Comparison of ENCODE assay signal across 8 mouse cellular contexts in the genomic region with DNA sequence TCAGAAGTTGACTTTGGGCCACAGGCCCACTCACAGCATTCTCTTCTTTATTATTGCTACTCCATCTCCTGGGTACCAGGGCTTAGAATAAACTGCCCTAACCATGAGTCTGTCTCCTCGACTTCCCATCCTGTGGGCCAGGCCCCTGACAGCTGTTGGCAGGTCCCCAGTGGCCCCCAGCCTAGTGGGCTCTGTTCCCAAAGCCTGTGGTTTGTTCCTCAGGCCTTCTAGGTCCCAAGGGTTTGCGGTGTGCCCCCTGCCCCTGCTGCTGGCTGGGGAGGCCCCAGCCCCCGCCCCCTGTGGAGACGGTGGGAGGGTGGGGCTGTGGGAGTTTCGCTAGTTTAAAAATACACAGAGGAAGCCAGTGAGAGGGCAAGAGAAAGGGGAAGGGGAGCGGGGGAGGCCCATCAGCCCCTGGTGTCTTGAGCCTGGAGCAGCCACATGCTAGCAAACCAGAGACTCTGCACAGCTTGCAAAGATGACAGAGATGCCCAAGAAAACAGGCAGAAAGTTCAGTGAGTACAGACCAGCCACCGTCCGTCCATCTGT. TPM values are rescaled to one million over a fixed set of nuclear protein-coding genes. Genes with fewer than 3 reads are reported as not detected.
DNase-seq lines count a peak whose midpoint lies in the region; ATAC-seq and TF ChIP-seq lines count a peak whose summit lies in the region.

Gene Sh2d3c, plus strand, starts transcription at position 375 of the 549 bp plus-strand sequence.

- 47% methylated on average over 8 of the region's 8 CpGs for WGBS in intestine, postnatal 0 days
- 20% methylated on average over 8 of the region's 8 CpGs for WGBS in liver, embryonic 14.5 days (ENCODE audit: insufficient replicate concordance)
- 49% methylated on average over 8 of the region's 8 CpGs for WGBS in neural tube, embryonic 14.5 days

- 0 out of 2 replicates have a peak, but pooled peaks cover 3% of the 10 kb centered on the region for H3K4me1 ChIP-seq in intestine, postnatal 0 days (replicated peaks; ENCODE audit: control insufficient read depth, insufficient read depth, low read length)
- peaks cover 0 to 6% of the 10 kb centered on the region in 2 experiments; a peak in 3 of 4 replicates for H3K4me1 ChIP-seq in liver, embryonic 14.5 days (replicated peaks; ENCODE audit: control insufficient read depth in 2 of 2, insufficient read depth in 2 of 2, low read length in 1 of 2)
- no peaks in the 10 kb centered on the region for H3K4me1 ChIP-seq in neural tube, embryonic 14.5 days (ENCODE audit: control insufficient read depth, insufficient read depth, low read length)

- H3K36me3 ChIP-seq in intestine, postnatal 0 days (ENCODE audit: control insufficient read depth, insufficient read depth), result no peaks in the 10 kb centered on the region
- no peaks in the 10 kb centered on the region for H3K36me3 ChIP-seq in liver, embryonic 14.5 days (replicated peaks; ENCODE audit: control insufficient read depth, insufficient read depth, low read depth)
- H3K36me3 ChIP-seq in neural tube, embryonic 14.5 days (ENCODE audit: control insufficient read depth, insufficient read depth, low read length), result no peaks in the 10 kb centered on the region

- DNase-seq in CD4-positive helper T cell, adult 2 months (ENCODE audit: low read depth, low spot score), result peak; percentile 56
- DNase-seq in adrenal gland, adult 8-10 months, result no peak
- DNase-seq in heart, adult 18-20 months, result peak in 1 of 2 experiments; percentile 43
- DNase-seq in liver, embryonic 14.5 days (ENCODE audit: low read depth in 3 of 3, low spot score in 3 of 3), result no peak
- DNase-seq in embryo, embryonic 10 days (ENCODE audit: low spot score), result no peak
- no peak for DNase-seq in ovary, postnatal 14 days (ENCODE audit: low spot score)

- no peak within 1 kb of the TSS for H3K27ac ChIP-seq in intestine, postnatal 0 days (ENCODE audit: low read depth, low read length)
- H3K27ac ChIP-seq in liver, embryonic 14.5 days, result no peak within 1 kb of the TSS
- H3K27ac ChIP-seq in neural tube, embryonic 14.5 days (ENCODE audit: low read depth, low read length), result no peak within 1 kb of the TSS

- no peak for ATAC-seq in intestine, postnatal 0 days
- ATAC-seq in liver, embryonic 14.5 days (ENCODE audit: insufficient read depth), result no peak
- ATAC-seq in neural tube, embryonic 14.5 days (ENCODE audit: low read depth), result no peak

- peak within 1 kb of the TSS; percentile 39 for H3K4me2 ChIP-seq in intestine, postnatal 0 days (replicated peaks; ENCODE audit: low read depth)
- peak within 1 kb of the TSS; percentile 31 for H3K4me2 ChIP-seq in liver, embryonic 14.5 days (ENCODE audit: low read depth)
- no peak within 1 kb of the TSS; the same call in 1 of the 2 replicates for H3K4me2 ChIP-seq in neural tube, embryonic 14.5 days (ENCODE audit: low read depth, low read length)

- H3K9me3 ChIP-seq in intestine, postnatal 0 days (ENCODE audit: control insufficient read depth), result no peaks in the 10 kb centered on the region
- H3K9me3 ChIP-seq in liver, embryonic 14.5 days (ENCODE audit: control insufficient read depth, low read length), result no peaks in the 10 kb centered on the region
- no peaks in the 10 kb centered on the region for H3K9me3 ChIP-seq in neural tube, embryonic 14.5 days (ENCODE audit: control insufficient read depth, low read length)

- no peak within 1 kb of the TSS for H3K9ac ChIP-seq in intestine, postnatal 0 days (ENCODE audit: low read depth, low read length)
- H3K9ac ChIP-seq in liver, embryonic 14.5 days (replicated peaks), result no peak within 1 kb of the TSS
- H3K9ac ChIP-seq in neural tube, embryonic 14.5 days (replicated peaks; ENCODE audit: low read depth, low read length), result no peak within 1 kb of the TSS

- H3K27me3 ChIP-seq in intestine, postnatal 0 days (replicated peaks; ENCODE audit: control insufficient read depth, insufficient read depth, low read length), result no peaks in the 10 kb centered on the region
- H3K27me3 ChIP-seq in liver, embryonic 14.5 days (ENCODE audit: control insufficient read depth, insufficient read depth, low read length), result no peaks in the 10 kb centered on the region
- no peaks in the 10 kb centered on the region for H3K27me3 ChIP-seq in neural tube, embryonic 14.5 days (ENCODE audit: control insufficient read depth, insufficient read depth, low read length)

- peak within 1 kb of the TSS; percentile 11; the same call in 1 of the 2 replicates for H3K4me3 ChIP-seq in intestine, postnatal 0 days (ENCODE audit: low read depth, low read length)
- peak within 1 kb of the TSS; percentile 1 to 36 for H3K4me3 ChIP-seq in liver, embryonic 14.5 days (ENCODE audit: insufficient read depth in 1 of 2, low read depth in 2 of 2, low read length in 2 of 2)
- H3K4me3 ChIP-seq in neural tube, embryonic 14.5 days (ENCODE audit: low read depth, low read length), result no peak within 1 kb of the TSS

- TF ChIP-seq EP300 in liver, embryonic 14.5 days (IDR thresholded peaks at IDR 0.05; ENCODE audit: low read depth), result no peak

- TF ChIP-seq CTCF in intestine, postnatal 0 days (IDR thresholded peaks at IDR 0.05; ENCODE audit: low read depth), result no peak
- TF ChIP-seq CTCF in liver, embryonic 14.5 days (IDR thresholded peaks at IDR 0.05; ENCODE audit: low read depth), result no peak

RNA-seq across cellular contexts. Expression of gene Sh2d3c, which starts in this region (rescaled TPM):
- total RNA-seq in adrenal gland, adult 8-10 months (2022), result 10 to 100 TPM; 12.4 to 23.9 (median 18.0) TPM
- total RNA-seq in heart, adult 18-20 months (2021), result 10 to 100 TPM; 23.1 to 30.8 TPM
- 11.2 and 11.7 TPM in 2 replicates for polyA plus RNA-seq in intestine, postnatal 0 days (2015; fragmentation: Nextera tagmentation; extraction: Ambion mirVana)
- 4.7 and 5.8 TPM in 2 replicates for polyA plus RNA-seq in liver, embryonic 14.5 days (2012; rRNA removed)
- 3.5 and 5.1 TPM in 2 replicates for polyA plus RNA-seq in liver, embryonic 14.5 days (2014; fragmentation: Nextera tagmentation; extraction: Ambion mirVana)
- polyA plus RNA-seq in neural tube, embryonic 14.5 days (2014; fragmentation: Nextera tagmentation; extraction: Ambion mirVana), result 41.2 and 51.2 TPM in 2 replicates
